ENCODE assay signal across 24 mouse cellular contexts in genomic region chr14:72440929-72441328, GRCm38 (mm10). TPM values are rescaled to one million over a fixed set of nuclear protein-coding genes. Genes with fewer than 3 reads are reported as not detected.
DNase-seq lines count a peak whose midpoint lies in the region.
"Had no signal": no experiment of that assay in that cellular context is flagged by ENCODE, and none has a peak within 500 bp of the region (broad histone marks: within the 10 kb centered on the region; RNA-seq: fewer than 3 reads in every experiment).

No protein-coding gene starts in this region.

- intact Hi-C loops in heart, postnatal 25 days (cut with DNase I): no loop called here

- H3K27ac ChIP-seq in heart, embryonic 10.5 days: no peak overlapping the region

- no peaks in the 10 kb centered on the region for H3K4me1 ChIP-seq in heart, embryonic 10.5 days

- WGBS in heart, embryonic 10.5 days: 81% methylated on average over 7 of the region's 7 CpGs

- H3K9me3 ChIP-seq in heart, embryonic 10.5 days: no peaks in the 10 kb centered on the region

- no peaks in the 10 kb centered on the region for H3K36me3 ChIP-seq in heart, embryonic 10.5 days
- H3K36me3 ChIP-seq: G1E had no signal

- no peak overlapping the region for H3K4me3 ChIP-seq in heart, embryonic 10.5 days

- H3K27me3 ChIP-seq in heart, embryonic 10.5 days (ENCODE audit: insufficient read depth, poor library complexity, severe bottlenecking): no peaks in the 10 kb centered on the region
- H3K27me3 ChIP-seq: CH12.LX had no signal

- peak; percentile 71 for DNase-seq in heart, adult 11 months
- no peak for DNase-seq in heart, postnatal 25 days (ENCODE audit: low spot score)
- peak; percentile 51 for DNase-seq in heart, embryonic 10.5 days (ENCODE audit: low spot score)
- no peak for DNase-seq in heart, adult 9 months (ENCODE audit: low spot score in 2 of 2)
- DNase-seq: adrenal gland, adult 2 months; adrenal gland, adult 8-10 months; adrenal gland, postnatal 10 days; adrenal gland, postnatal 14 days; adrenal gland, postnatal 25 days; adrenal gland, postnatal 36 days; B cell, adult 2 months; cerebellum, adult 11 months; cerebellum, adult 11-12 months; cerebellum, adult 18-20 months had no signal

RNA-seq across cellular contexts. Expression of gene Gm9195, which starts 50.7 kb away (rescaled TPM):
- not detected for total RNA-seq in heart, postnatal 25 days (2021)
- not detected in 2 replicates for polyA plus RNA-seq in heart, embryonic 10.5 days (2016; fragmentation: Nextera tagmentation; extraction: Ambion mirVana)
- total RNA-seq: adrenal gland, adult 18-20 months; adrenal gland, adult 2 months; adrenal gland, adult 8-10 months; adrenal gland, postnatal 10 days; adrenal gland, postnatal 14 days; adrenal gland, postnatal 25 days; adrenal gland, postnatal 36 days; adrenal gland, postnatal 4 days; ES-E14; MEL had no signal
- polyA plus RNA-seq: adrenal gland, adult 2 months; brain, embryonic 14.5 days; C2C12; CD4-positive, CD25-positive, alpha-beta regulatory T cell, adult 4 months; G1E; Patski had no signal

Comparison
In these comparisons a context has a peak if more than half of its experiments do, and no peak if none do; other contexts are left out.
1. DNase-seq: peak in heart, adult 11 months (single experiment) and heart, embryonic 10.5 days (single experiment); none in heart, postnatal 25 days (single experiment) and heart, adult 9 months (0 of 2).